Mouse (Mus musculus): Measurements from ENCODE around the gene Axdnd1.

Gene Axdnd1

DNA sequence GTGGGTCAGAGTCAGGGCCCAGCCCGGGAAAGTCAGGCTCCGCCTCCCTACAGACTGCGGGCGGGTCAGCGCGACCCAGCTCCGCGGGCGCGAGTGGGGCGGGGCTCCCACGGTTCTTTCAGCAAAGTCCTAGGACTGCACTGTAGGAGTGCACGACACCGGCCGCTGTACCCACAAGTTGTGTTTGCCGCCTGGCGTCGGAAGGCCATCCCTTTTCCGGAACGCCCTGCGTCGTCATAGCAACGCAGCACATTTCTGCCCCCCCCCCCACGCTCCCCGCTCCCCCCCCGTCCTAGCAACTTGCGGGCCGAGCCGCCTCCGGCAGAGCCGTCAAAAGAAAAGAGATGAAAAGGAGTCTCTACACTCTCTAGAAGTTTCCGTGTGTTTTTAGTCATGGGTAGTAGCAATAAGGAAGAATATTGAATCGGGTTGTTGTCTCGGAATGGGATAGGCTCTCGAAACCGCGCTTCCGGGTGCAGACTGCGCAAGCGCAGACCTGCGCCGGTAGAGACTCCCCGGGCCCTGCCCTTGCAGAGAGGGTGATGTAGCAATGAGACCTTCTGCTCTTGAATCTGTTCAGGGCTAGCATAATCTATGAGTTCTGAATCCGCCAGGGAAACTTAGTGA lies at the start of gene Axdnd1:
Gene Axdnd1 (minus strand): TSS at position 489 of the 627 bp plus-strand sequence.
- DNase-seq (ENCODE audit: low read depth, low spot score), result peak; percentile 90

DNA sequence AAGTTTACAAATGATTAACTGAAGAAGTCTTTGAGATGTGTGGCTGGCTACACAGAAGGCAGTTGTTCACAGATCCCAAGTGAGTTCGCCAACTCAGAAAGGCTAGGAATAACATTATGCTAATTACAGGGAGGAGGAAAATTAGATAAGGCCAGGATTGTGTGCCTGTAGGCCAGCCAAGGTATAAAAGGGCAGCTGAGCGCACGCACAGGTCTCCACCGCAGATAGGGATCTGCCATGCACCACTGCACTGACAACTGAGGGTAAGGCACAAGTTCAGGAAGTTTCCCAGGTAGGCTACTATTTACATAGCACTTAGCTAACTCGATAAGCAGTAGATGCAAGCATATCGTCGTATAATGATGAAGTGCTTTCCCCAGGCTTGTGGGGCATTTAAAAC lies 49.6 kb upstream of the Axdnd1 start:
- no peak for DNase-seq (ENCODE audit: low read depth, low spot score)

DNA sequence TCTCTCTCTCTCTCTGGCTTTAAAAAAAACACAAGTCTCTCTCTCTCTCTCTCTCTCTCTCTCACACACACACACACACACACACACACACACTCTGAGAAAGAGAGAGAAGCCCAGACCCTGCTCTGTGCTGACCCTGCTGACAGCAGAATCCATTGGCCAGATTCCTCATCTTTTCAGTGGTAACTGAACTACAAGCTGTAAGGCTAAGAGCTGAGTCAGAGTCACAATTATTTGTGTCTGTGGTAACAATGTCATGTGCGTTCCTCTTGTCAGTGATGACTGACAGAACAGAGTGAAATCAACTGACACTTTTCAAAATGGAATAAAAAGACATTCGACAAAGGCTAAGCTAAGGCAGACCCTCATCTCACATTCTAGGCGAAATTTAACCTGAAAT lies 47.6 kb upstream of the Axdnd1 start:
- no peak for DNase-seq (ENCODE audit: low read depth, low spot score)

DNA sequence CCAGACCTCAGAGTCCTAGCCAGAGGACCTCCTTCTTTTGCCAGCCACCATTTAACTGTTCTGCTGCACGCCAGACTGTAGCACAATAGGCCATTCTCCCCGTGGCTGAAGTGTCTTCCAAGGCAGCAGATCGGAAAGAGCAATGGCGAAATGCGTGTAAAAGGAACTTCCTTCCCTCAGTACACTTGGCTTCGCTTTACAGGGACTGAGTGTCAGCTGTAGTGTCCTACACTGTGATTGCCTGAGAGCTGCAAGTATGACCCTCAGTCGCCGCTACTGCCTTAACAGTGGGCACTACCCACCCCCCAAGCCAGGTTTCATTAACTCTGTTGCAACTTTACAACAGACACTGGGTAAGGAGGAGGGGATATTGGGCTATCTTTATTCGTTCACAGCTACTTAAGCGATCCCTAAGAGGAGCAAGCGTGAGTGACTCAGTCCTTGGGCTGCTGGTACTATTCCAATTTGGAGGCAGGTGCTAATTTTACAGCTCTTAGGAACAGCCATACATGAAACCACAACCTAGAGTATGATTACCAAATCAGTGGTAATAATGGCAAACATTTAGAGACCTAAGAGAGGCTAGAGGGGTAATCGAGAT lies 46.8 kb upstream of the Axdnd1 start:
- peak; percentile 59 for DNase-seq (ENCODE audit: low read depth, low spot score)

DNA sequence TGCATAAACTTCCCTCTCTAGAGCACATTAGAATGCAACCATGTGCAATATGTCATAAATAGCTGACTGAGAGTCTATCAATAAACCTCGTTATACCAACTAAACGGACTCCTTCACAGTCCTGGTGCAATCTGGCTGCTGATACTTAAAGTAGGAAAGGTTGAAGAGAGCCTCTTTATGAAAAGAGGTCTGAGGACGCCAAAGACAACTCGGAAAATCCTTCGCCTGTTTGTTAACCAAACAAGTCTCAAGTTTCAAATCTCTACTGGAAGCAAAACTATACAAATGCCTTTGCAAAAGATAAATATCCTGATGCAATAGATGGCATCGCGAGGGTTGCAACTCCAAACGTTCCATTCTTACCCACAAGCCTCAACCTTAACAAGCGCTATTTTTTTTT lies 44.0 kb upstream of the Axdnd1 start:
- no peak for DNase-seq (ENCODE audit: low read depth, low spot score)

DNA sequence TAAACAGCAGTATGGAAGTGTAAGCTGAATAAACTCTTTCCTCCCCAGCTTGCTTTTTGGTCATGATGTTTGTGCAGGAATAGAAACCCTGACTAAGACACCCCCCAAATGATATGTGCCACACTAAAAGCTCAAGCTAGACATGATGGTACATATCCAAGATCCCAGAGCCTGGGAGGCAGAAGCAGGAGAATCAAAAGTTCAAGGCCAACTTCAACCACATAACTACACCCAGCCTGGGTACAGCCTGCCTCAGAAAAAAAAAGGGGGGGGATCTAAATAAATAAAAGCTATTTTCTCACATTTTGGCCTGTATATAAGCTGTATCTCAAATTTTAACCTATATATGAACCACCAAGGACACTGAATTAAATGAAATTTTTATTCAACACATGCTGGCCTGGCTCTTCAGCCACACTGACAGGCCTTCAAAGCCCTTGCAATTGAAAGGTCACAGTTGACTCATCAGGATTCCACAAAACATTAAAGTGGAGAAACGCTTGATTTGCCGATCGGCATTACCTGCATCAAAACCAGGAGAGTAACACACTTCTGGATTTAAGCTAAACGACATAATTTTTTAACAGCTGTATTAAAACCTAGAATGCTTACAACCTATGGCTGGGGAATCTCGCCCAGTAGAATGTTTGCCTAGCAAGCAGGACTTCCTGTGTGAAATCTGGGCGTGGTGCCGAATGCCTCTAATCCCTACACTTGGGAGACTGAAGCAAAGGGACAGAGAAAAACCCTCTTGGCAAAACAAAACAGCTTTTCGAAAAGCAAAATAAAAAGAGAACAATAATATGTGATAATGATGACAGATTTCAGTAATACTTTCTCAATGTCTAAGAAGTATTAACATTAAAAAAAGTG lies 43.3 kb upstream of the Axdnd1 start:
- no peak for DNase-seq (ENCODE audit: low read depth, low spot score)

DNA sequence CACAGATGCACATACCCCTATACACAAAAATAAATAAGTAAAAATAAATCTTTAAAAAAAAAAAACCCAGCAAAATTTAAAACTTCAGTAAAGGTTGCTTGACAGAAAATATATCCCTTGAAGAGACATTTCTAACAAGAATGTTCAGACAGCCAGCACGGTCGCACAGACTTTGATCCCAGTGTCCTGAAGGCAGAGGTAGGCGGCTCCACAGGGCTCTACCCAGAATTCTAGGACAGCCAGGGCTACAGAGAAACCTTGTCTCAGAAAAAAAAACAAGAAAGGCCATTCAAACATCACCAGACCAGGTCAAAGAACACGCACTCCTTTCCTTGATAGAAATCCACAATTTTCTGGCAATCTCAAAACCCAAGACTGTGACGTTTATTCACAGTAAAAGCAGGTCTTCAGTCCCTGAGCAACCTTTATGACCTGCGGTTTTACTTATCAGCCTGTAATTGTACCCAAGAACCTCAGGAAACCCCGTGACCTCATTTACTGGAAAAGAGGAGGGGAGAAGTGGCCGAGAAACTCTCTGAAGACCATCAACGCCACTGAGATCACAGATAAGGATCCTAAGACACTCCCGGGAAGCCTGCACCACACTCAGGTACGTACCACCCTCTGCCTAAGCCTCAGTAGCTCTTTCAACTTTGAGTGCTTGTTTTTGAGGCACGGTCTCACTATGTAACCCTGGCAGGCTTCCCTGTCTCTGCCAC lies 41.5 kb upstream of the Axdnd1 start:
- DNase-seq (ENCODE audit: low read depth, low spot score), result no peak

DNA sequence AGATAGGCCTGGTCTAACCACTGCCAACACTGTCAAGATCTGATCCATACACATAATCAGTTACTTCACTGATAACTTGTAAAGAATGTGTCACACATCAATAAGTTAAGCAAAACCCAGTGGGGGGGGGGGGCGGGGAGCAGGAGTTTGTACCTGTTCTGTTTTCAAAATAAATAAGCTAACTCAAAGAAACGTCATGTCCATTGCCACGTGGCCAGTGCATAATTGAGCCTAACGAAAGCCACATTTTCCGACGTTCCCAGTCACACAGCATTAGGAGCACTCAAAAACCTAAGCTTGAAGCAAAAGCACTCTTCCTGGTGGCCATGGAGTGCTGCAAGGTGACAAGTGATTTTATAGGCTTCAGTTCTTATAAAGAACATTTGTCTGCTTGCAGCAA lies 40.1 kb upstream of the Axdnd1 start:
- DNase-seq (ENCODE audit: low read depth, low spot score), result no peak

DNA sequence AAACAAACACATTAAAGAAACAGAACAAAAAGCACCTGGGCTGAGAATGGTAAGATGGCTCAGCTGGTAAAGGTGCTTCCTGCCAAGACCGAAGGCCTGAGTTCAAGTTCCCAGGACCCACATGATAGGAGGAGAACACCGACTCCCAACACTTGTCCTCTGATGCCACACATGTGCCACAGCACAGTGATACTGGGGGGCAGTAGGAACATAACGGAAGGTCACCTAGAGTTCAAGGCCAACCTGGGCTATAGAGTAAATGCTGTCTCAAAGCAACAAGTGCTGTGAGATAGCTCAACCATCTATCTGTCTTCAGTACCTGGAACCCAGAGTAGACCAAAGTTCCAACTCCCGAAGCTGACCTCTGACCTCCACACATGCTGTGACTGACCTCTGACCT lies 39.3 kb upstream of the Axdnd1 start:
- no peak for DNase-seq (ENCODE audit: low read depth, low spot score)

DNA sequence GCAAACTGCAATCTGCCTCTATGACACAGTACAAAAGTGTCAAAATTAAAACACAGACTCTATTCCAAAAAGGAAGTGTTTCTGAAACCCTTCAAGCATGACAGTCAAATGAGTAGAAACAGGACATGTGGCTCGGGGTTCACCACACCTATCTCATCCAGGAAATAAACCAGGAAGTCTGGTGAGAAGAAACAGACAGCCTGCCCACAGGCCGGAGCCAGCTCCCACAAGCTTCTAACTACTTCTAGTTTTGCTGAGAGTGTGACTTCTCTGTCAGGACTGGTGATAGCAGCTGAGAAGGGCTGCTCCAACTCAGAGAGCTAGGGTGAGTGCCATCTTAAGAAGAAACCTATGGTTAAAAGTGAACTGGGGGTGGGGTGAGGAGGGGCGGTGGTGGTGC lies 38.7 kb upstream of the Axdnd1 start:
- no peak for DNase-seq (ENCODE audit: low read depth, low spot score)

DNA sequence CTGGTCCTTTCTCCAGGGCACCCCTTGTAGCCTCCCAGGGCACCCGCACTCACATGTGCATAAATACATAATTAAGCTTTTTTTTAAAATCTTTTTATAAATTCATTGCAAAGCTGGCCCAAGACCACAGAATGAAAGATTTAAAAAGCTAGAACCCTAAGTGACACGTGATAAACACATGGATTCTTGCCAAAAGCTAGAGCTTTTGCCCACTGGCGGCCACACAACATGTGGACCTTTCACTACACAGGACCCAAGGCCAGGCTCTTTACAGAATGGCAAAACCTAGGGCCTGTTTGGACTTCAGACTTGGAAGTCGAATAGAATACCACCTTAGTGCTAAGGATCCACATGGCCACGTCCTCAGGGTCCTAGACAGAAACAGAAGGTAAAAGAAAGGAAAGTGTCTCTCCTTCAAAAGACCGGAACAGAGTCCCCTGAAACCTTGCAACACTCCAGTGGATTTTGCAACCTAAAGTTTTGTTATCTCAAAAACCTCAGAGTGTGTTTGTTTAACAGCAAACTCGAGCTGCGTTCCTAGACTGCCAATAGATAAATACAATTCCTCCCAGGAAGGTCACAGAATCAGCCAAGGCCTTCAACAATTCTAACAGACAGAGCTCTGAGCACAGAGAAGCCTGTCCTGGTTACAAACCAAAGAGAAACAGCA lies 37.6 kb upstream of the Axdnd1 start:
- no peak for DNase-seq (ENCODE audit: low read depth, low spot score)

DNA sequence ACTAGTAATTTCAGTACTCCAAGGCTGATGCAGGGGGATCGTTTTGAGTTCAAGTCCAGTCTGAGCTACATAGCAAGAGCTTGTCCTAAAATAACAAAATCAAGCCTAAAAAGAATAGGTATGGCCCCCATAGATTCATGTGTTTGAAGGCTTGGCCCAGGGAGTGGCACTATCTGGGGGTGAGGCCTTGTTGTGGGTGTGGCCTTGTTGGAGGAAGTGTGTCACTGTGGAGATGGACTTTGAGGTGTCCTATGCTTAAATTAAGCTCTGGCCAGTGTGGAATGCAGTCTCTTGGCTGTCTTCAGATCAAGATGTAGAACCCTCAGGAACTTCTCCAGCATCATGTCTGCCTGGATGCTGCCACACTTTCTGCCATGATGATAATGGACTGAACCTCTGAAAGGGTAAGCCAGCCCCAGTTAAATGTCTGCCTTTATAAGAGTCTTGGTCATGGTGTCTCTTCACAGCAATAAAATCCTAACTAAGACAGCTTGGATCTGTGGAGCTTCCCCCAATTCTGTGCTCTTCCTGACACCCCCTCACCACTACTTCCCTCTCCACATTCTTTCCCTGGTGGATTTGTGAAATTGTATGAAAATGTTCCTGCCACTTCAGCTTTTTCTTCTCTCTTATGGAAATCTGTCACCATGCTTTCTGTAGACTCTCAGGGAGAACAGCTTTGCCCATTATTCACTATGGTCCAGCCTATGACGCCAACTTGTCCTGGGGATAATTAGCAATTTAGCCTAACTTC lies 34.2 kb upstream of the Axdnd1 start:
- DNase-seq (ENCODE audit: low read depth, low spot score), result peak; percentile 53

DNA sequence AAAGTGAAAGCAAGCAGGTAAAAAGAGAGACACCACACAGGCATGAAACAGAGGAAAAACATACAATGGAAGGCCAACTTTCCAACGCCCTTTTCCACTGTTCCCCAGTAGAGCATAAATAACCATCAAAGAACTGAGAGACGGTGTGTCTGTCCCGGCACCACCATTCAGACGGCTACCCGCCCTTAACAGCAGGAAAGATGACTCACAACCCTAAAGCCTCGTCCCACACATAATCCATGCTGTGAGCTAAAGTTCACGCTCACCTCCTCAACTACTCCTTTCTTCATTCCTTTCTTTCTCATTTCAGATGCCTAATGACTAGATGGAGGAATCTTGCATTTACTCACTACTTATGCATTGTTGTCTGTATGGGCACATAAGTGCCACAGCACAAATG lies 33.4 kb upstream of the Axdnd1 start:
- peak; percentile 70 for DNase-seq (ENCODE audit: low read depth, low spot score)

DNA sequence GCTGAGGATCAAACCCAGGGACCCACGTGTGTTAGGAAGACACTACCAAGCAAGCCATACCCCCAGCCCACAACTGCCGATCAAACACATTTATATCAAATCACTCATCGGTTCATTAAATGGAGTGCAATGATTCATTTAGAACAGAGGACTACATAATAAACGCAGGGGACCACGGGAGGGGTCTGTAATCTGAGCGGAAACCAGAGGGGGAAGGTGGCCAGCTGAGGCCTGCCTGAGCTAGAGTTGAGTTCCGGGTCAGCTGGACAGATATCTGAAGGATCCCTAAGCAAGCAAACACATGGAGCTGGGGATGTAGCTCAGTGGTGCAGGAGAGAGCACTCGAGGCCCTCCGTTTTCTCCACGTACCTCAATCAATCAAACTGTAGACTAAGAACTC lies 32.9 kb upstream of the Axdnd1 start:
- DNase-seq (ENCODE audit: low read depth, low spot score), result no peak

DNA sequence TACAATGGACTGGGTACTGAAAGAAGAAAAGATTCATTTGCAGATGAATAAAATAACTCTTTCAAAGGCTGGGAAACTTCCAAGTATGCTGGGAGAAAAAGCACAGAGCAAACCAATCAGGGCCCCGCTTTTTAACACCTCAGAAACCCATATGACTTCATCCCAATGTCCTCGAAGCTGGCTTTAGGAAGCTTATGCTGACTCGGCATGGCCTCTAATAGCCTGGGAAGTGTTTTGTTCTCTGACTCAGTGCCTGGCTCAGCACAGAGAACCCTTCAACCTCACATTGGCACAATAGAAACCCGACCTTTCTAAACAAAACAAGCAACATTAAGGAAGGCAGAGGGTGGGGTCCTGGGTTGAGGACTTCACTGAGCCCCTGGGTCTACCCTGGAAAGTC lies 29.5 kb upstream of the Axdnd1 start:
- DNase-seq (ENCODE audit: low read depth, low spot score), result no peak

DNA sequence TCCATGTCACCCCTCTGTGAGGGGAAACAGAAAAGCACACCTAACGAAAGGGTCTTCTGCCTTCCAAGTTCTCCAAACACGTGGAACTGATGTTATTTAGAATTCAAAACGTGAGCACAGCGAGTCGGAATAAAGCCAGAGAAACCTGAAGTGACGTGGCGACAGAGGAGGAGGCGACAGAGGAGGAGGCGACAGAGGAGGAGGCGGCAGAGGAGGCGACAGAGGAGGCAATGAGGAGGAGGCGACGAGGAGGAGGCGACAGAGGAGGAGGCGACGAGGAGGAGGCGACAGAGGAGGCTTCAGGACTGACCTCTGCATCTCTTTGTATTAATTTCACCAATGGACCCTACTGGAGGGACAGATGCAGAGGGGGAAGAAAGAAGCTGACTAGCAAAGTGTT lies 28.7 kb upstream of the Axdnd1 start:
- no peak for DNase-seq (ENCODE audit: low read depth, low spot score)

DNA sequence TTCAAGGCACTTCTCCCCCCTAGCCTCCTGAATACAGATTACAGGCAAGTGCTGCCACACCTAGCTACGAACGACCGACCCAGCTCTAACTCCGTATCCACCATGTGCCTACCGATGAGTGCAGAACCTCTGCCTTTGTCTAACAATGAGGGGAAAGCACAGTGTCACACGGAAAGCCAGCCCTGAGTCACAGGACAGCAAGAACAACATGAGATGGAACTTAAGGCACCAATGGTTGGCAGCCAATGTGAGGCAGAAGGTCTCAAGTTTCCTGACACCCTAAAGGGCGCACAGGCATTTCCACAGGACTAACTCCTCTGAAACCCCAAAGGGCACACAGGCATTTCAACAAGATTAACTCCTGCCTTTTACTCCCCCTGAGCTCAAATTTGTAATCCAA lies 28.1 kb upstream of the Axdnd1 start:
- DNase-seq (ENCODE audit: low read depth, low spot score), result no peak

DNA sequence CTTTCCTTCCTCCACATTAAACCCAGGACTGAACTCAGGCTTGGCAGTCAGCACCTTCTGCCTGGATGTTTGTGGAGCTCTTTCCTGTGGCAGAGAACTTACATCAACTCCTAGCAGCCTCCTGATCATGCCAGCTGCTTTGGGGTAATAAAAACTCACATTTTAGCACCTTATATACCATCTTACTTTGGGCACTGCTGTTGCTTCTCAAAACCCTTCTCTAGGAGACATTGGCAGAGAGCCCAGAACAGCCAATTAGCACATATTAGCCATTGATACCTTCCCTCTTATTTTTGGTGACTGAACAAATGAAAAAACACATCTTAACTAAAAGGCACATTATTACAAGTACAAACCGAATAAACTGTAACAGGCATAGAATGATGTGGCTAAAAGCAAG lies 24.1 kb upstream of the Axdnd1 start:
- peak; percentile 32 for DNase-seq (ENCODE audit: low read depth, low spot score)

DNA sequence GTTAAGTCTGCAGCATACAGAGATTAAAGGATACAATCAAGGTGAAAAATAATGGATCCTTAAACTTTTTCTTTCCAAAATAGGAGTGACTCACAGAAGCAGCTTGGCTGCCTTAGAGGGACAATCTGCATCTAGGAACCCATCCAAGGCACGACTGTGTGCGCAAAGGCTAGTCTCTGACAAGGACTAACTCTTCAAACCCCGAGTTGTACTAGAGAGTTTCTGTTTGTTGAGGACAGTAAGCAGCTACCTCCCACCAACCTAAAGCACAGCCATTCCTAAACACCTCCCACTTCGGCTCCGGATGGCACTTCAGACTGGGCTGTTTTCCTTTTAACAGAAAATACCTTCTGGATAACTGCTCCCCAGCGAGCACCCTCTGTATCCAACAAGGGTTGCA lies 21.8 kb upstream of the Axdnd1 start:
- DNase-seq (ENCODE audit: low read depth, low spot score), result peak; percentile 69

DNA sequence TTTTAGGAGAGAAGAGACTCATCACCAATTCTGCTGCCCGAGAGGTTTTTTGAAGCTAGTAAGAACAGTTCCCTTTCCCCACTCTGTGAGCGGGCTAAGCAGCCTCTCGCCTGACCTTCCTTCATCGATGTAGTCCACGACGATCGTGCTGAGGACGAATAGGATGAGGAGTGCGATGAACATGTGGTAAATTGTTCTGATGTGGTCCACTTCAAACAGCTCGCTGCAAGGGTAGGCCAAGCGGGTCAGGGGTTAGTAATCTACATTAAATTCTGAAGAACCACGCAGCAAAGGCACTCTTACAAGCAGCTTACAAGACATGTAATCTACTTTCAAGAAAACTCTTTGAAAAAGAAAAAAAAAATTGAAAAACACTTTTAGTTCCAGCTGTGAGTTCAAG lies 21.3 kb upstream of the Axdnd1 start:
- no peak for DNase-seq (ENCODE audit: low read depth, low spot score)

DNA sequence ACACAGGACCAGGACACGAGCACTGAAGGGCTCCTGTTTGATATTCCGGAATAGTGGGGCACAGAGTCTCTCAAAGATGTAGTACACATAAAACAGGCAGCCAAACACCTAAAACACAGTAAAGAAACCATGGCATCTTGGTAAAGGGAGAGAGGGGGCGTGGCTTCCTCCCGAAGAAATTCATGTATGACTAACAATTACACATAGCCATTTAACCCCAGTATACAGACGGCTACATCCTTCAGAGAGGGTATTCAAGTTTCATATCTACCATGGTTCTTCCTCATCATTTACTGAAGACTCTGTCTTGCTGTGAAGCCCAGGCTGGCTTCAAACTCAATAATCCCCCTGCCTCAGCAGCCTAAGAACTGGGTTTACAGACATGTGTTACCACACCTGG lies 16.8 kb upstream of the Axdnd1 start:
- DNase-seq (ENCODE audit: low read depth, low spot score), result no peak

Data from brain, adult 2 months (tissue).